Mouse (Mus musculus) activated CD4-positive, CD25-positive, alpha-beta regulatory T cell, adult 4 months (primary cell): Measurements from ENCODE around the gene Vmn1r67. TPM values are rescaled to one million over a fixed set of nuclear protein-coding genes. Genes with fewer than 3 reads are reported as not detected.

Source experiments
- ATAC-seq: one replicate; pipeline ENCODE4 v1.8.0; 2017
- polyA plus RNA-seq, 2 experiments: library from polyadenylated mRNA; unstranded; fragments of 100-300 nt; shearing (Covaris generic); gene quantifications; one replicate each; pipeline ENCODE4 v1.2.1; 2017

Gene Vmn1r67
- not detected for polyA plus RNA-seq

GRCm38 (mm10) chr7:10443031-10443430, at the start of gene Vmn1r67:
Vmn1r67 (plus strand) TSS chr7:10443331.
- ATAC-seq = no peak

- no peak for ATAC-seq
Measured at GRCm38 (mm10) chr7:10458166-10458565, 15.0 kb downstream of the Vmn1r67 start.

GRCm38 (mm10) chr7:10479813-10480212, 36.7 kb downstream of the Vmn1r67 start:
- no peak for ATAC-seq

GRCm38 (mm10) chr7:10480588-10481233, 37.6 kb downstream of the Vmn1r67 start:
- peak; percentile 61 for ATAC-seq

GRCm38 (mm10) chr7:10494786-10495521, 51.8 kb downstream of the Vmn1r67 start, which contains the start of gene Zik1:
Zik1 (minus strand) TSS chr7:10495394.
- peak; percentile 97 for ATAC-seq

- no peak for ATAC-seq
Measured at GRCm38 (mm10) chr7:10495578-10495977, 52.4 kb downstream of the Vmn1r67 start.

Other genes starting within 250 kb of the Vmn1r67 start
- gene Vmn1r66, start 165.3 kb upstream of the Vmn1r67 start, polyA plus RNA-seq = not detected
- gene Zik1, start 52.1 kb downstream of the Vmn1r67 start, polyA plus RNA-seq = 1 to 10 TPM; 1.5 to 2.7 TPM
- under 1 TPM in 1 of 2 experiments, not detected in 1; 0.12 TPM for gene Vmn1r68, start 115.2 kb downstream of the Vmn1r67 start, polyA plus RNA-seq
- gene Vmn1r69, start 170.3 kb downstream of the Vmn1r67 start, polyA plus RNA-seq = not detected
- gene Vmn1r70, start 188.2 kb downstream of the Vmn1r67 start, polyA plus RNA-seq = under 1 TPM in 1 of 2 experiments, not detected in 1; 0.07 TPM
- under 1 TPM in 1 of 2 experiments, not detected in 1; 0.28 TPM for gene Nlrp4b, start 244.5 kb downstream of the Vmn1r67 start, polyA plus RNA-seq